Mouse (Mus musculus) hindbrain, embryonic 13.5 days (tissue): ENCODE results near the gene Saa1. TPM values are rescaled to one million over a fixed set of nuclear protein-coding genes. Genes with fewer than 3 reads are reported as not detected.
A peak's percentile ranks its signal among the peaks of the same experiment; 100 is the strongest.

Source experiments
- ATAC-seq: fragments of 200-750 bp; cut with Nextera tagmentation; 2 replicates; pipeline ENCODE4 v1.8.0; 2017; ENCODE audit warnings: moderate TSS enrichment; ENCODE audit not compliant: low FRiP score
- H3K27ac ChIP-seq: fragments of 300-500 bp; sonication (generic); 2 replicates; pipeline ENCODE4 v1.5.1; 2015; ENCODE audit warnings: inconsistent platforms, mild to moderate bottlenecking, moderate library complexity
- H3K27me3 ChIP-seq: fragments of 300-500 bp; sonication (generic); 2 replicates; pipeline ENCODE4 v1.6.1; 2015; ENCODE audit warnings: mild to moderate bottlenecking, inconsistent platforms
- H3K36me3 ChIP-seq: fragments of 300-500 bp; sonication (generic); 2 replicates; pipeline ENCODE4 v1.6.1; 2015; ENCODE audit warnings: mild to moderate bottlenecking, inconsistent platforms
- H3K4me1 ChIP-seq: fragments of 300-500 bp; sonication (generic); replicated peaks from 2 replicates; pipeline ENCODE4 v1.6.1; 2015; ENCODE audit warnings: inconsistent platforms
- H3K4me2 ChIP-seq: fragments of 300-500 bp; sonication (generic); 2 replicates; pipeline ENCODE4 v1.6.1; 2015; ENCODE audit warnings: inconsistent platforms, mild to moderate bottlenecking, moderate library complexity
- H3K4me3 ChIP-seq: fragments of 300-500 bp; sonication (generic); 2 replicates; pipeline ENCODE4 v1.5.1; 2015; ENCODE audit warnings: mild to moderate bottlenecking, inconsistent platforms
- H3K9ac ChIP-seq: fragments of 300-500 bp; sonication (generic); 2 replicates; pipeline ENCODE4 v1.6.1; 2015; ENCODE audit warnings: mild to moderate bottlenecking, inconsistent platforms
- H3K9me3 ChIP-seq: fragments of 300-500 bp; sonication (generic); 2 replicates; pipeline ENCODE4 v1.6.1; 2016; ENCODE audit warnings: inconsistent platforms
- WGBS: fragments of 180-500 bp; shearing (Covaris S2); methylation state at CpG from one replicate; pipeline ENCODE4 v1.1.7; 2015; 5-methylcytosine and 5-hydroxymethylcytosine counted together
- polyA plus RNA-seq: library from polyadenylated mRNA; unstranded; fragments of >200 nt; fragmentation: Nextera tagmentation; extraction: Ambion mirVana; gene quantifications from 2 replicates; pipeline ENCODE4 v1.2.1, GENCODE M21; 2015

Saa1 gene
- polyA plus RNA-seq, 1 experiment from 2014 or later = not detected

- 34% methylated on average over 6 of the region's 6 CpGs for WGBS
Measured at GRCm38 (mm10) chr7:46714518-46714917, 28.3 kb downstream of the Saa1 start.

DNA sequence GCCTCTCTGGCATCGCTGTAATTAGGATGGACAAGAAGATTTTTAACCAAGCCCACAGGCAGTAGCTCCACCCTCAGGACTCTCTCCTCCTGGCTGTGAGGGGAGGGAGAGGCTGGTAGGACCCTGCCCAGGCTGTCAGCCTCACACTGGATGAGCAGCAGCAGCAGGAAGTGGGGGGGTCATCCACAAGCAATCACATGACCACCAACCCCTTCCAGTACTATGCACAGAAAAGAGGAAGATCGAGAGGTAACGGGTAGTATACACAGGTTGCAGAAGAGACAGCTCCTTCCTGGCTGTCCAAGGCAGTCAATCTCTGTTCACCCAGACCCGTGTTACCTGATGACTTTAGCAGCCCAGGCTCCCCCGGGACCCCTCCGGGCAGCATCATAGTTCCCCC lies 30.5 kb downstream of the Saa1 start:
- H3K9me3 ChIP-seq = no peaks in the 10 kb centered on the region
- 64% methylated on average over 6 of the region's 6 CpGs for WGBS
- H3K36me3 ChIP-seq = peaks cover 4% of the 10 kb centered on the region
- 0 out of 2 replicates have a peak, but pooled peaks cover 3% of the 10 kb centered on the region for H3K27me3 ChIP-seq
- ATAC-seq = no peak
- H3K9ac ChIP-seq = no peak overlapping the region; the same call in 1 of the 2 replicates
- H3K4me3 ChIP-seq = no peak overlapping the region
- no peak overlapping the region for H3K4me2 ChIP-seq
- no peak overlapping the region for H3K27ac ChIP-seq
- peaks cover 10% of the 10 kb centered on the region for H3K4me1 ChIP-seq

More at GRCm38 (mm10) chr7:46714518-46714917, 28.3 kb downstream of the Saa1 start:
- H3K9me3 ChIP-seq = no peaks in the 10 kb centered on the region
- H3K4me1 ChIP-seq = peaks cover 3% of the 10 kb centered on the region
- no peak overlapping the region for H3K27ac ChIP-seq
- H3K4me3 ChIP-seq = no peak overlapping the region
- no peak overlapping the region for H3K4me2 ChIP-seq
- H3K9ac ChIP-seq = no peak overlapping the region
- H3K27me3 ChIP-seq = 0 out of 2 replicates have a peak, but pooled peaks cover 3% of the 10 kb centered on the region
- H3K36me3 ChIP-seq = no peaks in the 10 kb centered on the region
- ATAC-seq = no peak

DNA sequence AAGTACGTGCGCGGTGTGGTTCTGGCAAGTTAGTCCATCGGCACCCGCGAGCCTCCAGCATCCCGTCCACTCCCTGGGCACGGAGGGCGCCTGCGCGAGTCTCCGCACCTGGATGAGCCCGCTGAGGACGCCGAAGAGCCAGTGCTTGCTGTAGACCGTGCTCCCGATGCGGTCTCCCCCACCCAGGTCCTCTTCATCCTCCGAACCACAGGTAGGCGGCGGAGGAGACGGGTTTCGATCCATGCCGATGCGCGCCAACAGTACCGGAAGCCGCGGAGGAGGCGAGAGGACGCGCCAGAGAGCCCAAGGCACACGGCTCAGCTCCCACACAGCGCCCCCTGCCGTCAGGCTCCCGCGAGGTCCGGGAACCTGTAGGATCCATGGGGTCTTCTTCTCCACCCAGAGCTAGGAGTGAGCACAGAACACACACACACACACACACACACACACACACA lies 32.4 kb downstream of the Saa1 start, which contains the start of gene Saal1:
Gene Saal1 (minus strand): TSS at position 291 of the 455 bp plus-strand sequence.
- peak within 1 kb of the TSS; percentile 87 for H3K27ac ChIP-seq
- under 1% methylated on average over 38 of the region's 38 CpGs for WGBS
- 0 out of 2 replicates have a peak, but pooled peaks cover 3% of the 10 kb centered on the region for H3K27me3 ChIP-seq
- peaks cover 22% of the 10 kb centered on the region for H3K36me3 ChIP-seq
- no peaks in the 10 kb centered on the region for H3K9me3 ChIP-seq
- peak within 1 kb of the TSS; percentile 58 for H3K4me2 ChIP-seq
- peak; percentile 98 for ATAC-seq
- H3K4me3 ChIP-seq = peak within 1 kb of the TSS; percentile 75
- H3K9ac ChIP-seq = peak within 1 kb of the TSS; percentile 83
- peaks cover 10% of the 10 kb centered on the region for H3K4me1 ChIP-seq

DNA sequence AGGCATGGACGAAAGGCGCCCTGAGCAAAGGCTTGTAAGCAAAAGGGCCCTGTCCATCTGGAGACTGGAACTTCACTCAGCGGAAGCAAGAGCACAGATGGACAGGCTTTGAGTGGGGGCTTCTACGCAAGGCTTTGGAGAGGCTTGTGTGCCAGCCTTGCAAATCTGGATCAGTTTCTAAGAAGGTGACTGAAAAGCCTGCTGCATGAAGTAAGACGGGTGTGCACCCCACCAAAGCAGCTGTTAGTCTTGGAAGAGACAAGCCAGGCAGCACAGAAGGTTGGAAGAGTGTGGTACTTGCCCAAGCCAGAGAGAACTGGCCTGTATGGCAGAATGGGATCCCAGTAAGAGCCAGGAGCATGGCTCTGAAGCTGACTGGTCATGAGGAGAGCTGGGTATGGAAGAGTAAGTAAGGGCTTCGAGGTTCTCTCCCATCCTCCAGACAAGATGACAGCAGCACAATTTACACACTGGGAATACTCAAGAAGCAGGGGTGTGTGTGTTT lies 42.2 kb downstream of the Saa1 start:
- Histone ChIP-seq H3K4me1 (no peaks in the 10 kb centered on the region), H3K9me3 (no peaks in the 10 kb centered on the region), H3K27ac (no peak overlapping the region), H3K4me2 (no peak overlapping the region), H3K27me3 (no peaks in the 10 kb centered on the region), H3K36me3 (peaks cover 92% of the 10 kb centered on the region), H3K9ac (no peak overlapping the region), H3K4me3 (no peak overlapping the region)
- no peak for ATAC-seq
- 93% methylated on average over 6 of the region's 6 CpGs for WGBS

DNA sequence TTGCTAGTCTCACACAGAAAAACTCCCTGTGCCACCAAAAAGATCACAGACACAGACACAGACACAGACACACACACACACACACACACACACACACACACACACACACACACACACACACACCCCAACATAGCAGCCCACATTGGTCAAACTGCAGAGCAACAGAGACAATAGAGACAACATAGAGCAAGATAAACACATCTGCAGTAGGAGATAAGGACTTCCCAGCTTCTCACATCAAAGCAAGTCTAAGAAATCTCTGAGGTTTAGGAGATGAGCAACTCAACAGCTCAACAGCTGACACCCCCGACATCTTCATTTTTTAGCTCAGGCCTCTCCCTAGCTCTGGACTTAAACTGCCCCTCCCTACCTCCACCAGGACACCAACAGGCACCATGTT lies 46.0 kb downstream of the Saa1 start:
- no peak overlapping the region for H3K9ac ChIP-seq
- H3K36me3 ChIP-seq = peaks cover 74% of the 10 kb centered on the region
- no peaks in the 10 kb centered on the region for H3K4me1 ChIP-seq
- no peak overlapping the region for H3K4me3 ChIP-seq
- 100% methylated on average over 1 of the region's 1 CpGs for WGBS
- no peak overlapping the region for H3K4me2 ChIP-seq
- ATAC-seq = no peak
- no peaks in the 10 kb centered on the region for H3K9me3 ChIP-seq
- H3K27me3 ChIP-seq = no peaks in the 10 kb centered on the region
- no peak overlapping the region for H3K27ac ChIP-seq

Other genes with a start within 250 kb of the Saa1 start
- 34.5 and 36.8 TPM in 2 replicates for gene Sergef, start 103.2 kb downstream of the Saa1 start, polyA plus RNA-seq
- 0.43 and 0.62 TPM in 2 replicates for gene Tph1, start 70.4 kb downstream of the Saa1 start, polyA plus RNA-seq
- 16.1 and 17.6 TPM in 2 replicates for gene Saal1, start 32.3 kb downstream of the Saa1 start, polyA plus RNA-seq
- gene Saa3, start 27.3 kb downstream of the Saa1 start, polyA plus RNA-seq = 0.35 TPM in 1 of 2 replicates, not detected in the other
- gene Saa4, start 10.4 kb downstream of the Saa1 start, polyA plus RNA-seq = not detected in 2 replicates
- not detected in 2 replicates for gene Saa2, start 8.8 kb upstream of the Saa1 start, polyA plus RNA-seq
- 15.6 and 16.3 TPM in 2 replicates for gene Hps5, start 53.1 kb upstream of the Saa1 start, polyA plus RNA-seq
- gene Gtf2h1, start 53.1 kb upstream of the Saa1 start, polyA plus RNA-seq = 43.7 and 44.2 TPM in 2 replicates
- 521 and 535 TPM in 2 replicates for gene Ldha, start 98.5 kb upstream of the Saa1 start, polyA plus RNA-seq
- gene Ldhc, start 118.2 kb upstream of the Saa1 start, polyA plus RNA-seq = 0.26 and 0.35 TPM in 2 replicates
- gene Tsg101, start 177.0 kb upstream of the Saa1 start, polyA plus RNA-seq = 397 and 415 TPM in 2 replicates
- gene Uevld, start 215.5 kb upstream of the Saa1 start, polyA plus RNA-seq = 5.0 and 5.9 TPM in 2 replicates
- not detected in 2 replicates for gene Gm9999, start 240.6 kb upstream of the Saa1 start, polyA plus RNA-seq